8 mouse cellular contexts compared by ENCODE assay signal in the genomic region with DNA sequence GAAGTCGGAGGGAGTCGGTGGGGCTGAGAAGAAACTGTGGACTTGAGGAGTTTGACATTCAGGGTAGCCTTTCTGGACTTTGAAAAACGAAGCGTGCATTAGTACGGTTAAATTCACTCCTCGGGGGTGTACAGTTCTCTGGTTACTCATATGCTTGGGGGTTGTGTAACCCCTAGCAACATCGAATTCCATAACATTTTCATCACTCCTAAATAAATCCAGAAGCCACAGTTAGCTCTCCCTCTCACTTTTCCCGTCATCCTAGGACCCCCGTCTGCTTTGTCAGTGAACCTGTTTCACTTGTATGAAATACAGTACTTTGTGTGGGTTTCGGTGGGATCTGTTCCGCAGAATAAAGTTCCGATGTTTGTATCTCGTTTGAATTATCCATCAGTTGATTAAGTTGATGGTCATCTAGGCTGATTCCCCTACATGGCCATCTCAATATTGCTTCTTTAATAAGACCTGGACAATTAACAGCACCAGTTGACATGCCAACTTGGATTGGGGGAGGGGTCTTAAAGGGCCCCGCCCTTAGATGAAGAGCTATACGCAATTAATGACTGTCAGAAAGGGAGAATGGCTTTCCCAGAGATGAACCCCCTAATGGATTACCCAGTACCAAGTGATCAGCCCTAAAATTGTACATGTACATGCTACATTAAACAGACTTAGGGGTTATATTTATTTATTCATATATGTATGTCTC. TPM values are rescaled to one million over a fixed set of nuclear protein-coding genes. Genes with fewer than 3 reads are reported as not detected.
DNase-seq lines count a peak whose midpoint lies in the region; ATAC-seq and TF ChIP-seq lines count a peak whose summit lies in the region.

No protein-coding gene starts in this region.

- ATAC-seq in forebrain, embryonic 13.5 days = no peak
- ATAC-seq in liver, embryonic 15.5 days (ENCODE audit: insufficient read depth) = no peak

- peak overlapping the region; percentile 93 for H3K4me3 ChIP-seq in heart, embryonic 10.5 days
- H3K4me3 ChIP-seq in MEL (ENCODE audit: control insufficient read depth in 1 of 2, insufficient read depth in 1 of 2, low read depth in 2 of 2, low read length in 2 of 2) = peak overlapping the region; percentile 71 to 77
- H3K4me3 ChIP-seq in forebrain, embryonic 13.5 days = peak overlapping the region; percentile 91
- peak overlapping the region; percentile 86 for H3K4me3 ChIP-seq in liver, embryonic 15.5 days (replicated peaks)

- intact Hi-C loops in left cerebral cortex, postnatal 4 days (cut with DNase I) = loop anchor here (10.0 kb wide), 1 partner anchor 58 kb away; the partner anchor contains the start of gene Erc1

- H3K27me3 ChIP-seq in heart, embryonic 10.5 days (ENCODE audit: insufficient read depth, poor library complexity, severe bottlenecking) = no peaks in the 10 kb centered on the region
- H3K27me3 ChIP-seq in MEL (ENCODE audit: control insufficient read depth in 1 of 2, insufficient read depth in 2 of 2, low read length in 2 of 2) = no peaks in the 10 kb centered on the region
- no peaks in the 10 kb centered on the region for H3K27me3 ChIP-seq in forebrain, embryonic 13.5 days
- no peaks in the 10 kb centered on the region for H3K27me3 ChIP-seq in liver, embryonic 15.5 days

- DNase-seq in heart, embryonic 10.5 days (ENCODE audit: low spot score) = no peak
- DNase-seq in heart, adult 9 months (ENCODE audit: low spot score in 2 of 2) = no peak
- DNase-seq in MEL (ENCODE audit: low read depth, low spot score) = no peak
- DNase-seq in left cerebral cortex, postnatal 4 days = no peak
- no peak for DNase-seq in left cerebral cortex, adult 18-20 months (ENCODE audit: low spot score in 2 of 2)
- no peak for DNase-seq in gastrocnemius, adult 18-20 months (ENCODE audit: low spot score)

- no peaks in the 10 kb centered on the region for H3K9me3 ChIP-seq in heart, embryonic 10.5 days
- H3K9me3 ChIP-seq in MEL (replicated peaks; ENCODE audit: insufficient read depth, low read length) = no peaks in the 10 kb centered on the region
- no peaks in the 10 kb centered on the region for H3K9me3 ChIP-seq in forebrain, embryonic 13.5 days (replicated peaks)
- no peaks in the 10 kb centered on the region for H3K9me3 ChIP-seq in liver, embryonic 15.5 days (replicated peaks)

- H3K4me2 ChIP-seq in forebrain, embryonic 13.5 days = peak overlapping the region; percentile 81
- peak overlapping the region; percentile 75 for H3K4me2 ChIP-seq in liver, embryonic 15.5 days

- peaks cover 10% of the 10 kb centered on the region; the same call in 1 of the 2 replicates for H3K36me3 ChIP-seq in heart, embryonic 10.5 days
- H3K36me3 ChIP-seq in MEL (ENCODE audit: control insufficient read depth in 1 of 2, insufficient read depth in 2 of 2, low read length in 2 of 2) = peaks cover 0 to 10% of the 10 kb centered on the region in 2 experiments; a peak in 3 of 4 replicates
- peaks cover 3% of the 10 kb centered on the region; the same call in 1 of the 2 replicates for H3K36me3 ChIP-seq in forebrain, embryonic 13.5 days (ENCODE audit: poor library complexity, severe bottlenecking)
- H3K36me3 ChIP-seq in liver, embryonic 15.5 days (replicated peaks) = peaks cover 7% of the 10 kb centered on the region; the same call in 1 of the 2 replicates

- TF ChIP-seq POLR2A in MEL (IDR thresholded peaks at IDR 0.05; ENCODE audit: control insufficient read depth in 1 of 2, insufficient read depth in 1 of 2, low read depth in 1 of 2, low read length in 2 of 2, poor library complexity in 1 of 2) = no peak

- TF ChIP-seq EP300 in MEL (IDR thresholded peaks at IDR 0.05; ENCODE audit: low read depth in 1 of 2, low read length in 2 of 2) = no peak

- no peak for TF ChIP-seq CTCF in MEL (IDR thresholded peaks at IDR 0.05 in 2 of 3, conservative IDR thresholded peaks at IDR 0.05 in 1 of 3; ENCODE audit: control insufficient read depth in 1 of 3, insufficient read depth in 1 of 3, low read depth in 2 of 3, low read length in 3 of 3, poor library complexity in 1 of 3, severe bottlenecking in 1 of 3)

- peaks cover 36% of the 10 kb centered on the region for H3K79me2 ChIP-seq in MEL (ENCODE audit: control insufficient read depth, insufficient read depth, low read length, poor library complexity)

- WGBS in heart, embryonic 10.5 days = 21% methylated on average over 15 of the region's 15 CpGs
- 26% methylated on average over 15 of the region's 15 CpGs for WGBS in forebrain, embryonic 13.5 days
- WGBS in liver, embryonic 15.5 days (ENCODE audit: insufficient replicate concordance) = 17% methylated on average over 15 of the region's 15 CpGs

- H3K4me1 ChIP-seq in heart, embryonic 10.5 days = peaks cover 4% of the 10 kb centered on the region; the same call in 1 of the 2 replicates
- peaks cover 0 to 2% of the 10 kb centered on the region in 2 experiments; a peak in 3 of 4 replicates for H3K4me1 ChIP-seq in MEL (ENCODE audit: control insufficient read depth in 1 of 2, insufficient read depth in 2 of 2, low read length in 2 of 2)
- H3K4me1 ChIP-seq in forebrain, embryonic 13.5 days = peaks cover 14% of the 10 kb centered on the region
- H3K4me1 ChIP-seq in liver, embryonic 15.5 days (replicated peaks) = peaks cover 18% of the 10 kb centered on the region

- TF ChIP-seq RAD21 in MEL (IDR thresholded peaks at IDR 0.05; ENCODE audit: low read depth, low read length) = no peak

- H3K9ac ChIP-seq in MEL (ENCODE audit: control insufficient read depth, low read depth, low read length, poor library complexity, severe bottlenecking) = peak overlapping the region; percentile 95
- H3K9ac ChIP-seq in forebrain, embryonic 13.5 days = peak overlapping the region; percentile 94
- peak overlapping the region; percentile 89 for H3K9ac ChIP-seq in liver, embryonic 15.5 days

- H3K27ac ChIP-seq in heart, embryonic 10.5 days = peak overlapping the region; percentile 98
- peak overlapping the region; percentile 96 for H3K27ac ChIP-seq in MEL (ENCODE audit: control insufficient read depth, low read depth, low read length)
- H3K27ac ChIP-seq in forebrain, embryonic 13.5 days = peak overlapping the region; percentile 82
- peak overlapping the region; percentile 95 for H3K27ac ChIP-seq in liver, embryonic 15.5 days (replicated peaks)

TF ChIP-seq in MEL, 35 proteins besides CTCF, POLR2A, EP300 and RAD21:
- TF ChIP-seq GABPA (IDR thresholded peaks at IDR 0.05; ENCODE audit: low read depth, low read length) (no peak), CHD1 (IDR thresholded peaks at IDR 0.05; ENCODE audit: low read depth, low read length) (0 out of 2 replicates have a peak, but pooled peaks have one; percentile 4)
TF ChIP-seq in MEL: peak in this region for 1.

RNA-seq across cellular contexts. Expression of gene Rad52, which starts 0.7 kb away (rescaled TPM):
- polyA plus RNA-seq in heart, embryonic 10.5 days (2016; fragmentation: Nextera tagmentation; extraction: Ambion mirVana) = 13.5 and 16.5 TPM in 2 replicates
- total RNA-seq in MEL (2012; rRNA removed) = 11.1 and 13.5 TPM in 2 replicates
- 10 to 100 TPM in 1 of 2 experiments, not detected in 1; 19.1 TPM for polyA plus RNA-seq in MEL (2012; ENCODE audit: insufficient read depth in 1 of 2, insufficient read length in 2 of 2, low read depth in 1 of 2, low replicate concordance in 2 of 2, missing spikeins in 1 of 2)
- polyA plus RNA-seq in forebrain, embryonic 13.5 days (2015; fragmentation: Nextera tagmentation; extraction: Ambion mirVana) = 22.3 and 25.7 TPM in 2 replicates
- 8.6 and 10.0 TPM in 2 replicates for polyA plus RNA-seq in liver, embryonic 15.5 days (2015; fragmentation: Nextera tagmentation; extraction: Ambion mirVana)
- 10 to 100 TPM; 25.6 to 27.1 TPM for total RNA-seq in left cerebral cortex, postnatal 4 days (2021)
- total RNA-seq in left cerebral cortex, adult 18-20 months (2021) = 10 to 100 TPM; 37.5 to 39.6 TPM
- 10 to 100 TPM; 12.4 to 14.7 TPM for total RNA-seq in gastrocnemius, adult 18-20 months (2021)

RNA-seq across cellular contexts. Expression of gene Erc1, which starts 55.3 kb away (rescaled TPM):
- polyA plus RNA-seq in heart, embryonic 10.5 days (2016; fragmentation: Nextera tagmentation; extraction: Ambion mirVana) = 17.6 and 22.5 TPM in 2 replicates
- 3.8 and 4.0 TPM in 2 replicates for total RNA-seq in MEL (2012; rRNA removed)
- polyA plus RNA-seq in MEL (2012; ENCODE audit: insufficient read depth in 1 of 2, insufficient read length in 2 of 2, low read depth in 1 of 2, low replicate concordance in 2 of 2, missing spikeins in 1 of 2) = 10 to 100 TPM in 1 of 2 experiments, 1 to 10 TPM in 1; 9.4 to 79.9 TPM
- polyA plus RNA-seq in forebrain, embryonic 13.5 days (2015; fragmentation: Nextera tagmentation; extraction: Ambion mirVana) = 30.1 and 31.3 TPM in 2 replicates
- 3.0 and 3.7 TPM in 2 replicates for polyA plus RNA-seq in liver, embryonic 15.5 days (2015; fragmentation: Nextera tagmentation; extraction: Ambion mirVana)
- total RNA-seq in left cerebral cortex, postnatal 4 days (2021) = 100 to 1,000 TPM; 135 TPM
- 10 to 100 TPM; 43.5 to 45.8 TPM for total RNA-seq in left cerebral cortex, adult 18-20 months (2021)
- total RNA-seq in gastrocnemius, adult 18-20 months (2021) = 10 to 100 TPM; 26.1 to 31.7 TPM
